Mouse (Mus musculus) skeletal muscle tissue, postnatal 0 days (tissue): Measurements from ENCODE around the gene Rab29. TPM values are rescaled to one million over a fixed set of nuclear protein-coding genes. Genes with fewer than 3 reads are reported as not detected.

ENCODE experiments used
- polyA plus RNA-seq: library from polyadenylated mRNA; unstranded; fragments of >200 nt; fragmentation: Nextera tagmentation; extraction: Ambion mirVana; gene quantifications from 2 replicates; pipeline ENCODE4 v1.2.1, GENCODE M21; 2015

The Rab29 gene
- 18.7 and 20.5 TPM in 2 replicates for polyA plus RNA-seq

DNA sequence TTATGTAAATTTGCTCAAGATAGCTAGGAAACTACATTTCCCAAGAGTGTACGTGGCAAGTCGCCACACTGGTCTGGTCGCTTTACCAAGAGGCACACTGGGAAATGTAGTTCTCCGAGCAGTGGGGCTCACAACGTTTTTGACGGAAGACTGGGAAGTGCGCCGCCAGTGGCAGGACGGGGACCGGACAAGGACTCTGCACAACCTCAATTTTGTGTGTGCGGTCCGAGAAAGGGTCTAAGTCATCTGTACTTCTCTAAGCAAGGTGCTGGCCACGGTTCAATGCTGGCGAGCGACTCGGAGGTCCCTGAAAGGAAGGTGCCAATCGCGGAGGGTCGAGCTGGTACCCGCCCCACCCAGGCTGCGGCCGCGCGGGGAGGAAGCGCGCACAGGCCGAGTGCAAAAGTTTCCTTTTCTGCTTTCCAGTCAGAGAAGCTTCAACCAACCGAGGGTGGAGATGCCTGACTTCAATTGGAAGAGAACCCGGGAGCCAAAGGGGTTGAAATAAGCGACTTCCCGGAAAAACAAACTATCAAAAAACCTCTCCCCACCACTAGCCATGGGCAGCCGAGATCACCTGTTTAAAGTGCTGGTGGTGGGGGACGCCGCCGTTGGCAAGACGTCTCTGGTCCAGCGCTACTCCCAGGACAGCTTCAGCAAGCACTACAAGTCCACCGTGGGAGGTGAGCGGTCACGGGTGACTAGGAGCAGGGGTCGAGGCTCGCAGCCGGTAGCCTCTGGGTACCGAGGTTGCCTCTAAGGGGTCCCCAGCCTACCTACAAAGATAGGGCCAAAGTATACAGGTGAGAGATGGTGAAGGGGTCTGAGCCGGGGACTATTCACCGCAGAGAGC lies at the start of gene Rab29:
Rab29 (plus strand) TSS at position 132 of the 853 bp plus-strand sequence.

DNA sequence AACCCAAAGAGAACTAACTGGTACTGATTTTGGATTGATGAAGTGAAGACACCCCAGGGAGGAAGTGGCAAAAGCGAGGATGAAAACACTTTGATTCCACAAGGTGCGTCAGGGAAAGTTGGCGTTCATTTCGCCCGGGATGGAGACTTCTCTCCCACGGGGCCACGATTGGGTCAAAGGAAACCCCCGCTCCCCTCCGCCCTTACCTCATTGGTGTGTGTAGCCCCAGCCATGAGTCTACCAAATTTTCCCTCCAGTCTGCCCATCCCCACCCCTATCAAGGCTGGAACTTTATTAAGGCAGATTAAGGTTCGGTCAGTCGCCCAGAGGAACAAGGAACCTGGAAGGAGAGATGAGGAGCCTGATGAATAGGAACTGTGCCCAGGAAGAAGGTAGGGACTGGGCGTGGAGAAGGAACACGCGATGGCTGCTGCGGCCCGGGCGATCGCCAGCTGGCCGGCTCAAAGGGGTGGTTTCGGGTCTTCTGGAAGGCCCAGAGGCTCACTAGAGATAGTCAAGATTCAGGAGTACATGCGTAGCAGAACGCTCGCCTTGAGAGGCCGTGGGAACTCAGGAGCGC lies 39.7 kb upstream of the Rab29 start, which contains the start of gene Slc41a1:
Slc41a1 (plus strand) TSS at position 287 of the 580 bp plus-strand sequence.

DNA sequence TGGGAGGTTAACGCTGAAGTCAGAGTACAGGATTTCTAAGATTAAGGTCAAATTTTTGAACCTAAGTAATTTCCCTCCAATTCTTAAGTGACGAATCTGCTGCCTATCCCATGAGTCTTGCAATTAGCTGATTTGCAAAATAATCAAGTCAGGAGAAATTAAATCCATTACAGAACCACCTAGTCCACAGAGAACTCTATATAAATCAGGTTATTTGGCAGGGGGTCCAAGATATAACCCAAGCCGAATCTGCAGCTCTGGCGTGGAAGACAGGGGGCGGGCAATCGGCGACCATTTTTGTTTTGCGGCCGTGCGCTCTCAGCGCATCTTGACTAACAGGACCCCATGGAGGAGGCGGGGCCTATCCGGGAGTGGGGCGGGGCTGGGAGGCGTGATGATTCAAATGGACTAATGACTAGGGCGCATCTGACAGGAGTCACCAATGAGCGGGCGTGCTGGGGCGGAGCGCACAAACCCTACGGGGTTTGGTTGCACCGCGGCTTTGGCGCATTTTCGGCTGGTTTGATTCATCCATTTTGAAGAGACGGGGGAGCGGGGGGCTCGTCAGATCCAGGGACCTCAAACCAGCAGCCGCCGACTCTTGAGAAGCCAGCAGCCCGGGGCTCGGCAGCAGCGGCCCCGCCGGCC lies 43.1 kb downstream of the Rab29 start, which contains the start of gene Nucks1:
Nucks1 (plus strand) TSS at position 534 of the 648 bp plus-strand sequence.

Other genes starting within 250 kb of the Rab29 start
- gene Ctse, start 228.9 kb upstream of the Rab29 start, polyA plus RNA-seq: 0.23 and 0.43 TPM in 2 replicates
- gene Rab7b, start 178.5 kb upstream of the Rab29 start, polyA plus RNA-seq: 8.0 and 13.2 TPM in 2 replicates
- 0.09 TPM in 1 of 2 replicates, not detected in the other for gene Slc26a9, start 123.2 kb upstream of the Rab29 start, polyA plus RNA-seq
- gene Pm20d1, start 69.8 kb upstream of the Rab29 start, polyA plus RNA-seq: 1.0 and 1.1 TPM in 2 replicates
- gene Slc41a1, start 39.7 kb upstream of the Rab29 start, polyA plus RNA-seq: 38.7 and 39.5 TPM in 2 replicates
- gene Nucks1, start 43.3 kb downstream of the Rab29 start, polyA plus RNA-seq: 29.2 and 32.5 TPM in 2 replicates
- gene Slc45a3, start 95.7 kb downstream of the Rab29 start, polyA plus RNA-seq: 5.3 and 7.4 TPM in 2 replicates
- 12.2 and 14.6 TPM in 2 replicates for gene Elk4, start 140.4 kb downstream of the Rab29 start, polyA plus RNA-seq
- gene Mfsd4a, start 200.8 kb downstream of the Rab29 start, polyA plus RNA-seq: 4.2 and 4.9 TPM in 2 replicates